Mouse (Mus musculus): ENCODE data around the gene Hdx.

- TF ChIP-seq POLR2A (IDR thresholded peaks at IDR 0.05; ENCODE audit: borderline replicate concordance, low read depth, low read length) (no peak), CTCF (IDR thresholded peaks at IDR 0.05; ENCODE audit: low read depth, low read length) (no peak)
These were observed 25.2 kb downstream of the Hdx start for GRCm38 (mm10) chrX:111671685-111672084.

Measured in bone marrow macrophage, adult 2 months (primary cell).